25 mouse cellular contexts compared by ENCODE assay signal in genomic region chr16:77646146-77646545, GRCm38 (mm10). TPM values are rescaled to one million over a fixed set of nuclear protein-coding genes. Genes with fewer than 3 reads are reported as not detected.
A peak's percentile ranks its signal among the peaks of the same experiment; 100 is the strongest.
DNase-seq lines count a peak whose midpoint lies in the region; ATAC-seq lines count a peak whose summit lies in the region.
"Had no signal": no experiment of that assay in that cellular context is flagged by ENCODE, and none has a peak within 500 bp of the region (broad histone marks: within the 10 kb centered on the region; RNA-seq: fewer than 3 reads in every experiment).

No protein-coding gene starts in this region.

- H3K9ac ChIP-seq in neural tube, embryonic 12.5 days: 0 out of 2 replicates have a peak overlapping the region, but pooled peaks have one; percentile 26
- peak overlapping the region; percentile 59 for H3K9ac ChIP-seq in hindbrain, embryonic 13.5 days
- peak overlapping the region; percentile 41 for H3K9ac ChIP-seq in midbrain, embryonic 15.5 days
- H3K9ac ChIP-seq: kidney, embryonic 15.5 days; liver, embryonic 13.5 days; lung, embryonic 15.5 days; stomach, embryonic 15.5 days had no signal

- H3K27ac ChIP-seq in neural tube, embryonic 12.5 days: peak overlapping the region; percentile 53
- H3K27ac ChIP-seq in hindbrain, embryonic 13.5 days: peak overlapping the region; percentile 93
- peak overlapping the region; percentile 79 for H3K27ac ChIP-seq in midbrain, embryonic 15.5 days
- H3K27ac ChIP-seq: embryonic facial prominence, embryonic 10.5 days; kidney, embryonic 15.5 days; liver, embryonic 13.5 days; lung, embryonic 15.5 days; stomach, embryonic 15.5 days had no signal

- no peaks in the 10 kb centered on the region for H3K27me3 ChIP-seq in neural tube, embryonic 12.5 days (replicated peaks)
- no peaks in the 10 kb centered on the region for H3K27me3 ChIP-seq in hindbrain, embryonic 13.5 days
- H3K27me3 ChIP-seq in midbrain, embryonic 15.5 days (replicated peaks): no peaks in the 10 kb centered on the region
- H3K27me3 ChIP-seq: kidney, embryonic 15.5 days; liver, embryonic 13.5 days; lung, embryonic 15.5 days; Patski; stomach, embryonic 15.5 days had no signal

- no peak overlapping the region for H3K4me3 ChIP-seq in neural tube, embryonic 12.5 days
- peak overlapping the region; percentile 31 for H3K4me3 ChIP-seq in hindbrain, embryonic 13.5 days
- H3K4me3 ChIP-seq in midbrain, embryonic 15.5 days: peak overlapping the region; percentile 34
- H3K4me3 ChIP-seq: embryonic facial prominence, embryonic 10.5 days; kidney, embryonic 15.5 days; liver, embryonic 13.5 days; lung, embryonic 15.5 days; stomach, embryonic 15.5 days had no signal

- WGBS in neural tube, embryonic 12.5 days: 67% methylated on average over 7 of the region's 7 CpGs
- WGBS in hindbrain, embryonic 13.5 days: 44% methylated on average over 7 of the region's 7 CpGs
- WGBS in midbrain, embryonic 15.5 days: 31% methylated on average over 7 of the region's 7 CpGs

- DNase-seq in neural tube, embryonic 10.5 days (ENCODE audit: extremely low spot score, low spot score): no peak
- no peak for DNase-seq in thymus, postnatal 25 days
- no peak for DNase-seq in heart, postnatal 4 days
- no peak for DNase-seq in embryo, embryonic 11 days
- DNase-seq: adrenal gland, postnatal 14 days; cerebellum, adult 9-11 months; gastrocnemius, postnatal 14 days; liver, embryonic 13.5 days had no signal

- peaks cover 19% of the 10 kb centered on the region; the same call in 1 of the 2 replicates for H3K4me1 ChIP-seq in neural tube, embryonic 12.5 days
- peaks cover 41% of the 10 kb centered on the region for H3K4me1 ChIP-seq in hindbrain, embryonic 13.5 days (replicated peaks)
- peaks cover 34% of the 10 kb centered on the region for H3K4me1 ChIP-seq in midbrain, embryonic 15.5 days
- H3K4me1 ChIP-seq: liver, embryonic 13.5 days; lung, embryonic 15.5 days had no signal

- no peaks in the 10 kb centered on the region for H3K9me3 ChIP-seq in neural tube, embryonic 12.5 days
- no peaks in the 10 kb centered on the region for H3K9me3 ChIP-seq in hindbrain, embryonic 13.5 days
- H3K9me3 ChIP-seq in midbrain, embryonic 15.5 days: no peaks in the 10 kb centered on the region
- H3K9me3 ChIP-seq: embryonic facial prominence, embryonic 10.5 days; kidney, embryonic 15.5 days; liver, embryonic 13.5 days; lung, embryonic 15.5 days; stomach, embryonic 15.5 days had no signal

- H3K36me3 ChIP-seq in neural tube, embryonic 12.5 days: no peaks in the 10 kb centered on the region
- H3K36me3 ChIP-seq in hindbrain, embryonic 13.5 days: no peaks in the 10 kb centered on the region
- no peaks in the 10 kb centered on the region for H3K36me3 ChIP-seq in midbrain, embryonic 15.5 days (replicated peaks)
- H3K36me3 ChIP-seq: embryonic facial prominence, embryonic 10.5 days; kidney, embryonic 15.5 days; liver, embryonic 13.5 days; lung, embryonic 15.5 days; stomach, embryonic 15.5 days had no signal

- no peak for ATAC-seq in neural tube, embryonic 12.5 days (ENCODE audit: low FRiP score, low read depth)
- no peak for ATAC-seq in hindbrain, embryonic 13.5 days (ENCODE audit: low FRiP score)
- no peak for ATAC-seq in midbrain, embryonic 15.5 days (replicated peaks)
- ATAC-seq: activated CD4-positive, CD25-positive, alpha-beta regulatory T cell, adult 4 months; inflammation-experienced regulatory T-cells, adult 6 months; Patski had no signal

- H3K4me2 ChIP-seq in neural tube, embryonic 12.5 days (replicated peaks): peak overlapping the region; percentile 40
- H3K4me2 ChIP-seq in hindbrain, embryonic 13.5 days: peak overlapping the region; percentile 55
- H3K4me2 ChIP-seq in midbrain, embryonic 15.5 days: peak overlapping the region; percentile 51
- H3K4me2 ChIP-seq: kidney, embryonic 15.5 days; liver, embryonic 13.5 days; lung, embryonic 15.5 days; stomach, embryonic 15.5 days had no signal

RNA-seq across cellular contexts. Expression of gene Gm11146, which starts 44.3 kb away (rescaled TPM):
- not detected in 2 replicates for polyA plus RNA-seq in neural tube, embryonic 12.5 days (2016; fragmentation: Nextera tagmentation; extraction: Ambion mirVana)
- polyA plus RNA-seq in hindbrain, embryonic 13.5 days (2015; fragmentation: Nextera tagmentation; extraction: Ambion mirVana): not detected in 2 replicates
- polyA plus RNA-seq in midbrain, embryonic 15.5 days (2015; fragmentation: Nextera tagmentation; extraction: Ambion mirVana): not detected in 2 replicates
- total RNA-seq in heart, postnatal 4 days (2021): not detected
- total RNA-seq: adrenal gland, postnatal 14 days; gastrocnemius, postnatal 14 days; heart, adult 8-10 months; layer of hippocampus, adult 8-10 months; left cerebral cortex, adult 18-20 months had no signal
- polyA plus RNA-seq: activated CD4-positive, CD25-positive, alpha-beta regulatory T cell, adult 4 months; embryonic facial prominence, embryonic 10.5 days; heart, postnatal 0 days; inflammation-experienced regulatory T-cells, adult 6 months; kidney, embryonic 15.5 days; limb, embryonic 11.5 days; liver, embryonic 13.5 days; lung, embryonic 15.5 days; Patski; spleen, adult 2 months; stomach, embryonic 15.5 days; thymus, postnatal 0 days had no signal
